Mouse (Mus musculus) lung, postnatal 0 days (tissue): ENCODE measurements around the gene Myo10. TPM values are rescaled to one million over a fixed set of nuclear protein-coding genes. Genes with fewer than 3 reads are reported as not detected.

ENCODE experiments used
- ATAC-seq: fragments of 200-750 bp; cut with Nextera tagmentation; 2 replicates; pipeline ENCODE4 v1.8.0; 2017; ENCODE audit warnings: moderate library complexity
- DNase-seq: peaks from one replicate; pipeline ENCODE4 v3.0.0-alpha.2; 2016; ENCODE audit warnings: low spot score
- H3K27ac ChIP-seq: fragments of 300-500 bp; sonication (generic); 2 replicates; pipeline ENCODE4 v1.5.1; 2014; ENCODE audit warnings: antibody characterized with exemption, mild to moderate bottlenecking, low read length, mixed read lengths
- H3K27me3 ChIP-seq: fragments of 300-500 bp; sonication (generic); replicated peaks from 2 replicates; pipeline ENCODE4 v1.6.1; 2014; ENCODE audit warnings: low read length, mixed read lengths; ENCODE audit not compliant: insufficient read depth
- H3K36me3 ChIP-seq: fragments of 300-500 bp; sonication (generic); 2 replicates; pipeline ENCODE4 v1.6.1; 2014; ENCODE audit warnings: low read length, mixed read lengths; ENCODE audit not compliant: insufficient read depth
- H3K4me1 ChIP-seq: fragments of 300-500 bp; sonication (generic); 2 replicates; pipeline ENCODE4 v1.6.1; 2014; ENCODE audit warnings: antibody characterized with exemption, low read depth, low read length, mixed read lengths; ENCODE audit not compliant: insufficient read depth
- H3K4me2 ChIP-seq: fragments of 300-500 bp; sonication (generic); replicated peaks from 2 replicates; pipeline ENCODE4 v1.6.1; 2014; ENCODE audit warnings: low read depth, mild to moderate bottlenecking, low read length, moderate library complexity, mixed read lengths
- H3K4me3 ChIP-seq: fragments of 300-500 bp; sonication (generic); 2 replicates; pipeline ENCODE4 v1.5.1; 2014; ENCODE audit warnings: low read depth, low read length
- H3K9ac ChIP-seq: fragments of 300-500 bp; sonication (generic); replicated peaks from 2 replicates; pipeline ENCODE4 v1.6.1; 2014; ENCODE audit warnings: low read depth, mild to moderate bottlenecking
- H3K9me3 ChIP-seq: fragments of 300-500 bp; sonication (generic); 2 replicates; pipeline ENCODE4 v1.6.1; 2016; ENCODE audit warnings: low read length, mixed read lengths
- CTCF ChIP-seq: IDR thresholded peaks from 2 replicates; pipeline ENCODE4 v1.5.1; 2016; ENCODE audit warnings: antibody characterized with exemption, mild to moderate bottlenecking
- EP300 ChIP-seq: IDR thresholded peaks from 2 replicates; pipeline ENCODE4 v1.6.1; 2016; ENCODE audit warnings: antibody characterized with exemption, mild to moderate bottlenecking, control low read depth
- WGBS: fragments of 180-500 bp; shearing (Covaris S2); extraction: QIAGEN DNeasy Blood & Tissue Kit; methylation state at CpG from one replicate; pipeline ENCODE4 v1.1.7; 2014; 5-methylcytosine and 5-hydroxymethylcytosine counted together
- polyA plus RNA-seq: library from polyadenylated mRNA; unstranded; fragments of >200 nt; fragmentation: Nextera tagmentation; extraction: Ambion mirVana; gene quantifications from 2 replicates; pipeline ENCODE4 v1.2.1, GENCODE M21; 2015

The Myo10 gene
- polyA plus RNA-seq, 1 experiment from 2014 or later, result 17.3 TPM

- DNase-seq, result no peak
- TF ChIP-seq CTCF (no peak), EP300 (no peak)
- ATAC-seq, result no peak
- Histone ChIP-seq H3K27ac (no peak overlapping the region), H3K36me3 (peaks cover 21% of the 10 kb centered on the region), H3K27me3 (no peaks in the 10 kb centered on the region), H3K4me2 (no peak overlapping the region), H3K4me1 (no peaks in the 10 kb centered on the region), H3K4me3 (no peak overlapping the region), H3K9ac (no peak overlapping the region), H3K9me3 (no peaks in the 10 kb centered on the region)
- 88% methylated on average over 8 of the region's 8 CpGs for WGBS
These were observed 171.8 kb downstream of the Myo10 start for GRCm38 (mm10) chr15:25794123-25794522.

GRCm38 (mm10) chr15:25795496-25795895 lies 173.2 kb downstream of the Myo10 start:
- Histone ChIP-seq H3K4me3 (no peak overlapping the region), H3K9me3 (no peaks in the 10 kb centered on the region), H3K9ac (no peak overlapping the region), H3K27ac (no peak overlapping the region), H3K27me3 (no peaks in the 10 kb centered on the region), H3K4me2 (no peak overlapping the region), H3K36me3 (peaks cover 30% of the 10 kb centered on the region), H3K4me1 (no peaks in the 10 kb centered on the region)
- DNase-seq (no peak), ATAC-seq (no peak)
- WGBS, result 92% methylated on average over 9 of the region's 9 CpGs
- TF ChIP-seq CTCF (no peak), EP300 (no peak)

- no peak overlapping the region for H3K4me2 ChIP-seq
- peak; percentile 94 for TF ChIP-seq CTCF
- no peak for TF ChIP-seq EP300
- H3K9ac ChIP-seq, result no peak overlapping the region
- H3K9me3 ChIP-seq, result no peaks in the 10 kb centered on the region
- peaks cover 37% of the 10 kb centered on the region for H3K36me3 ChIP-seq
- ATAC-seq, result no peak
- no peaks in the 10 kb centered on the region for H3K4me1 ChIP-seq
- H3K4me3 ChIP-seq, result no peak overlapping the region
- DNase-seq, result peak; percentile 69
- no peak overlapping the region for H3K27ac ChIP-seq
- no peaks in the 10 kb centered on the region for H3K27me3 ChIP-seq
- WGBS, result 63% methylated on average over 3 of the region's 3 CpGs
These were observed 174.0 kb downstream of the Myo10 start for GRCm38 (mm10) chr15:25796353-25796752.

GRCm38 (mm10) chr15:25797179-25797578 lies 174.9 kb downstream of the Myo10 start:
- peaks cover 38% of the 10 kb centered on the region for H3K36me3 ChIP-seq
- no peaks in the 10 kb centered on the region for H3K9me3 ChIP-seq
- no peak for TF ChIP-seq EP300
- TF ChIP-seq CTCF, result no peak

GRCm38 (mm10) chr15:25797888-25798287 lies 175.6 kb downstream of the Myo10 start:
- no peaks in the 10 kb centered on the region for H3K4me1 ChIP-seq
- no peak overlapping the region for H3K27ac ChIP-seq
- no peaks in the 10 kb centered on the region for H3K27me3 ChIP-seq
- H3K4me3 ChIP-seq, result no peak overlapping the region
- no peak for DNase-seq
- TF ChIP-seq CTCF, result no peak
- no peak for TF ChIP-seq EP300
- no peak for ATAC-seq
- 80% methylated on average over 1 of the region's 1 CpGs for WGBS
- H3K4me2 ChIP-seq, result no peak overlapping the region
- H3K9ac ChIP-seq, result no peak overlapping the region
- peaks cover 39% of the 10 kb centered on the region for H3K36me3 ChIP-seq
- no peaks in the 10 kb centered on the region for H3K9me3 ChIP-seq

More at GRCm38 (mm10) chr15:25797179-25797578, 174.9 kb downstream of the Myo10 start:
- Histone ChIP-seq H3K4me1 (no peaks in the 10 kb centered on the region), H3K9ac (no peak overlapping the region), H3K4me3 (no peak overlapping the region), H3K27ac (no peak overlapping the region), H3K27me3 (no peaks in the 10 kb centered on the region), H3K4me2 (no peak overlapping the region)
- ATAC-seq (no peak), DNase-seq (no peak)
- WGBS, result 81% methylated on average over 8 of the region's 8 CpGs

GRCm38 (mm10) chr15:25801726-25802125 lies 179.4 kb downstream of the Myo10 start:
- 83% methylated on average over 5 of the region's 5 CpGs for WGBS

GRCm38 (mm10) chr15:25802194-25802593 lies 179.9 kb downstream of the Myo10 start:
- Histone ChIP-seq H3K27ac (no peak overlapping the region), H3K36me3 (peaks cover 53% of the 10 kb centered on the region), H3K9ac (no peak overlapping the region), H3K4me3 (no peak overlapping the region), H3K4me2 (no peak overlapping the region), H3K4me1 (no peaks in the 10 kb centered on the region), H3K9me3 (no peaks in the 10 kb centered on the region), H3K27me3 (no peaks in the 10 kb centered on the region)
- 75% methylated on average over 8 of the region's 8 CpGs for WGBS
- ATAC-seq, result 0 out of 2 replicates have a peak, but pooled peaks have one; percentile 8
- TF ChIP-seq EP300 (no peak), CTCF (no peak)
- no peak for DNase-seq

More at GRCm38 (mm10) chr15:25801726-25802125, 179.4 kb downstream of the Myo10 start:
- Histone ChIP-seq H3K4me1 (no peaks in the 10 kb centered on the region), H3K27me3 (no peaks in the 10 kb centered on the region), H3K36me3 (peaks cover 52% of the 10 kb centered on the region), H3K4me3 (no peak overlapping the region), H3K4me2 (no peak overlapping the region), H3K9ac (no peak overlapping the region), H3K9me3 (no peaks in the 10 kb centered on the region), H3K27ac (no peak overlapping the region)
- DNase-seq, result no peak
- no peak for ATAC-seq
- TF ChIP-seq CTCF, result no peak
- TF ChIP-seq EP300, result no peak
